Mouse (Mus musculus) cerebellum, adult 2 months (tissue): ENCODE results near the gene 1700028K03Rik. TPM values are rescaled to one million over a fixed set of nuclear protein-coding genes. Genes with fewer than 3 reads are reported as not detected.

Experiments
- DNase-seq, 2 experiments: peaks; one replicate each; pipeline ENCODE4 v3.0.0; 2021
- H3K27ac ChIP-seq: fragments of 200-500 bp; 2 replicates; pipeline ENCODE4 v1.5.1; 2012; ENCODE audit warnings: low read length, control low read depth, inconsistent platforms; ENCODE audit not compliant: insufficient read depth
- H3K27me3 ChIP-seq: fragments of 200-500 bp; 2 replicates; pipeline ENCODE4 v1.6.1; 2012; ENCODE audit warnings: inconsistent platforms, mild to moderate bottlenecking, low read length, moderate library complexity; ENCODE audit not compliant: control insufficient read depth, insufficient read depth
- H3K4me1 ChIP-seq: fragments of 200-500 bp; 2 replicates; pipeline ENCODE4 v1.6.1; 2011; ENCODE audit warnings: low read length; ENCODE audit not compliant: control insufficient read depth, insufficient read depth
- H3K4me3 ChIP-seq: fragments of 200-500 bp; replicated peaks from 2 replicates; pipeline ENCODE3; 2011; ENCODE audit warnings: mild to moderate bottlenecking, low read depth, low read length, control low read depth; ENCODE audit not compliant: insufficient read depth
- CTCF ChIP-seq: fragments of 200-500 bp; IDR thresholded peaks from 2 replicates; pipeline ENCODE4 v1.5.1; 2011; ENCODE audit warnings: low read depth, mild to moderate bottlenecking, control low read depth, low read length, moderate library complexity, borderline replicate concordance; ENCODE audit not compliant: insufficient read depth
- POLR2A ChIP-seq: fragments of 200-500 bp; IDR thresholded peaks from 2 replicates; pipeline ENCODE4 v1.6.1; 2011; ENCODE audit warnings: low read length, control low read depth, borderline replicate concordance; ENCODE audit not compliant: insufficient read depth
- WGBS: fragments of 180-500 bp; shearing (Covaris S2); methylation state at CpG from one replicate; pipeline ENCODE4 v1.1.7; 2018; 5-methylcytosine and 5-hydroxymethylcytosine counted together
- polyA plus RNA-seq: library from polyadenylated mRNA; depleted of rRNA; stranded (reverse); fragments of >200 nt; gene quantifications from 2 replicates; pipeline ENCODE4 v1.2.3, GENCODE M21; 2012

1700028K03Rik gene
- polyA plus RNA-seq, 1 experiment, result 0.21 TPM

- no peak overlapping the region for H3K27ac ChIP-seq
- TF ChIP-seq POLR2A (no peak), CTCF (no peak)
- 0 out of 2 replicates have a peak, but pooled peaks cover 3% of the 10 kb centered on the region for H3K4me1 ChIP-seq
- H3K27me3 ChIP-seq, result no peaks in the 10 kb centered on the region
- no peak for DNase-seq
- no peak overlapping the region for H3K4me3 ChIP-seq
- 90% methylated on average over 1 of the region's 1 CpGs for WGBS
These were observed 18.4 kb upstream of the 1700028K03Rik start for GRCm38 (mm10) chr5:107516087-107516486.

- Histone ChIP-seq H3K4me3 (no peak overlapping the region), H3K27ac (no peak overlapping the region), H3K4me1 (peaks cover 4% of the 10 kb centered on the region; the same call in 1 of the 2 replicates), H3K27me3 (no peaks in the 10 kb centered on the region)
- WGBS, result 26% methylated on average over 4 of the region's 4 CpGs
- DNase-seq, result no peak
- no peak for TF ChIP-seq POLR2A
- TF ChIP-seq CTCF, result no peak
These were observed 15.9 kb upstream of the 1700028K03Rik start for GRCm38 (mm10) chr5:107518602-107519001.

GRCm38 (mm10) chr5:107521386-107521785, 13.1 kb upstream of the 1700028K03Rik start:
- TF ChIP-seq CTCF, result no peak

GRCm38 (mm10) chr5:107521897-107522296, 12.6 kb upstream of the 1700028K03Rik start:
- DNase-seq, result no peak
- H3K27me3 ChIP-seq, result no peaks in the 10 kb centered on the region
- TF ChIP-seq CTCF (no peak), POLR2A (no peak)
- H3K4me1 ChIP-seq, result peaks cover 3% of the 10 kb centered on the region; the same call in 1 of the 2 replicates
- H3K4me3 ChIP-seq, result no peak overlapping the region
- H3K27ac ChIP-seq, result no peak overlapping the region
- WGBS, result 80% methylated on average over 7 of the region's 7 CpGs

More at GRCm38 (mm10) chr5:107521386-107521785, 13.1 kb upstream of the 1700028K03Rik start:
- no peak for DNase-seq
- Histone ChIP-seq H3K4me3 (no peak overlapping the region), H3K4me1 (peaks cover 3% of the 10 kb centered on the region; the same call in 1 of the 2 replicates), H3K27me3 (no peaks in the 10 kb centered on the region), H3K27ac (no peak overlapping the region)
- 94% methylated on average over 6 of the region's 6 CpGs for WGBS

- no peak for DNase-seq
- H3K27me3 ChIP-seq, result no peaks in the 10 kb centered on the region
- no peak for TF ChIP-seq CTCF
- no peak for TF ChIP-seq POLR2A
- 85% methylated on average over 10 of the region's 10 CpGs for WGBS
- H3K4me1 ChIP-seq, result peaks cover 3% of the 10 kb centered on the region; the same call in 1 of the 2 replicates
- H3K27ac ChIP-seq, result no peak overlapping the region
- no peak overlapping the region for H3K4me3 ChIP-seq
These were observed 10.2 kb upstream of the 1700028K03Rik start for GRCm38 (mm10) chr5:107524281-107524680.

- DNase-seq, result no peak
- H3K4me1 ChIP-seq, result no peaks in the 10 kb centered on the region
- no peaks in the 10 kb centered on the region for H3K27me3 ChIP-seq
- WGBS, result 97% methylated on average over 3 of the region's 3 CpGs
- no peak overlapping the region for H3K4me3 ChIP-seq
- TF ChIP-seq POLR2A (no peak), CTCF (no peak)
- H3K27ac ChIP-seq, result no peak overlapping the region
These were observed 5.7 kb upstream of the 1700028K03Rik start for GRCm38 (mm10) chr5:107528856-107529255.

GRCm38 (mm10) chr5:107533590-107533989, 919 bp upstream of the 1700028K03Rik start:
- Histone ChIP-seq H3K4me3 (no peak overlapping the region), H3K4me1 (no peaks in the 10 kb centered on the region), H3K27ac (no peak overlapping the region), H3K27me3 (no peaks in the 10 kb centered on the region)
- DNase-seq, result no peak
- 71% methylated on average over 2 of the region's 2 CpGs for WGBS
- TF ChIP-seq POLR2A, result no peak
- no peak for TF ChIP-seq CTCF

- H3K27me3 ChIP-seq, result no peaks in the 10 kb centered on the region
- TF ChIP-seq CTCF, result no peak
- TF ChIP-seq POLR2A, result no peak
- H3K27ac ChIP-seq, result no peak overlapping the region
- H3K4me1 ChIP-seq, result no peaks in the 10 kb centered on the region
- WGBS, result 36% methylated on average over 7 of the region's 7 CpGs
- H3K4me3 ChIP-seq, result no peak overlapping the region
- peak in 1 of 2 experiments; percentile 9 for DNase-seq
These were observed 7.2 kb downstream of the 1700028K03Rik start for GRCm38 (mm10) chr5:107541696-107542095.

GRCm38 (mm10) chr5:107545927-107546326, 11.4 kb downstream of the 1700028K03Rik start:
- Histone ChIP-seq H3K27ac (no peak overlapping the region), H3K4me1 (no peaks in the 10 kb centered on the region), H3K27me3 (no peaks in the 10 kb centered on the region; the same call in 1 of the 2 replicates), H3K4me3 (no peak overlapping the region)
- DNase-seq, result no peak
- TF ChIP-seq POLR2A, result no peak
- no peak for TF ChIP-seq CTCF
- 83% methylated on average over 4 of the region's 4 CpGs for WGBS
